Mouse (Mus musculus): ENCODE results near the gene Itpkb. TPM values are rescaled to one million over a fixed set of nuclear protein-coding genes. Genes with fewer than 3 reads are reported as not detected.

Itpkb gene
- total RNA-seq (2021): 10 to 100 TPM; 13.4 to 19.0 TPM

DNA sequence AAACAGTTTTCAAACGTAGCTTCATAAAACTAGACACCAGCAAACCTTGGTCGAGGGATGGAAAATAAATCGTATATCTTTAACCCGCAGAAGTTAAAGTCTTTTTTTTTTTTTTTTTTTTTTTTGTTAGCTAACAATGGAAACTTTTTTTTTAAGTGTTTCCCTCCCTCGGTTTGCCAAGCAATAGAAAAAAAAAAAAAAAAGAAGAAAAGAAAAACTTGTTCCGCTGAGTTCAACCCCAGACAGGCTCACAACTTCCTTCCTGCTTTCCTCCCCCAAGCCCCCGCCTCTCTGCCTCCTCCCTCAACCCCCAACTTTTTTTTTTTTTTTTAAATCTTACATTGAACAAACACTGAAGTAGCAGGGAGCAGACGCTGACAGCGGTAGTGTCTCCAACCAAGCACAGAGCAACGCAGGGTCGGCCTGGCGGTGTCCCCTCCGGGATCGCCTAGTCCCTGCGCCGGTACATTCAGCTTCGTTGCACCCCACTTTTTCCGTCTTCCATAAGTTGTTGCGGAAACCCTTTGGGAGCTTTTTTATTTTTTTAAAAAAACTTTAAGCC lies at the start of gene Itpkb:
Gene Itpkb, plus strand, starts transcription at position 341 of the 562 bp plus-strand sequence.
- peak in 1 of 2 experiments; percentile 20 for DNase-seq (ENCODE audit: low spot score in 2 of 2)
- intact Hi-C loops (cut with DNase I): loop anchor here (5.0 kb wide), 4 partner anchors 37 to 77 kb away; no protein-coding TSS in a partner anchor

- intact Hi-C loops (cut with DNase I): no loop called here
- DNase-seq (ENCODE audit: low spot score in 2 of 2): no peak
These were observed 47.7 kb upstream of the Itpkb start for GRCm38 (mm10) chr1:180282581-180282980.

DNA sequence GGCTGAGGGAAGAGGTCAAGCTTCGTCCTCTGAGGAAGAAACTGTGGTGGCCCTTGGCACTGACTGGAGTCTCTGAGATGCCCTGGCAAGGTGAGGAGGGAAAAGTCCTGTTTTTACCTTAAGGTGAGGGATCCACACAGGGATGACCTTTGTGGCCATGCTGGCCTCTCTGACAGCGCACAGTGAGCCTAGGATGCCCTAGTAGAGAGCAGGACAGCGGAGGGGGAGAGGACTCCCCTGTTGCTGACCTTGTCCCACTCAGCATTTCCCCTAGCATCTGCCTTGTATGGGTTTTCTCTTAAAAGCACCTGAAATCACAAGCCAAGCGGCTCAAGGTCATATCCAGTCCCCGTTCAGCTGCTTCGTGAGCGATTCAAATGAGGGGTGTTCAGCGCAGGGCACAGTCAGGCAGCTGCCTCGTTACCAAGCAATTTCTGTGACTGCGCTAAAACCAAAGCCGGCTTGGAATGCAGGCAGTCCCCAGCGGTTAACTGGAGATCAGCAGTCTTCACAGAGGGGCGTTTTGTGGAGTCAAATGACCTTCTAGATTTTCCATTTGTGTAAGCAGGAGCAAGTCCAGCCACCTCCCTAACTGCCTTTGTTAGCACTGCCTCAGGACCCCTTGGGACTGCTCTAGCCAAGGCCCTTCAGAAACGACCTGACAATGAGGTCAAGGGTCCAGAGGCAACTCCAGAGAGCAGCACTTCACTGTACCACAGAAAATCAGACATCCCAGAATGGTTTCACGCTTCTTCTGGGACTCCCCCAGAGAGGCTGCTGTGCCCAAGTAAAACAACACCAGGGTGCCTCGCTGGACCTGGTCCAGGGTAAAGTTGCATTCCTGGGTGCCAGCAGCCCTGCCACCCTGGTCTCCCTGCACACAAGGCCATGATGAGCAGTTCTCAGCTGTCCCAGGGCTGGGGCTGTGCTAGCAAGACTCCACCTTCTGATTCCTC lies 46.2 kb upstream of the Itpkb start:
- intact Hi-C loops (cut with DNase I): no loop called here
- DNase-seq (ENCODE audit: low spot score in 2 of 2): no peak

DNA sequence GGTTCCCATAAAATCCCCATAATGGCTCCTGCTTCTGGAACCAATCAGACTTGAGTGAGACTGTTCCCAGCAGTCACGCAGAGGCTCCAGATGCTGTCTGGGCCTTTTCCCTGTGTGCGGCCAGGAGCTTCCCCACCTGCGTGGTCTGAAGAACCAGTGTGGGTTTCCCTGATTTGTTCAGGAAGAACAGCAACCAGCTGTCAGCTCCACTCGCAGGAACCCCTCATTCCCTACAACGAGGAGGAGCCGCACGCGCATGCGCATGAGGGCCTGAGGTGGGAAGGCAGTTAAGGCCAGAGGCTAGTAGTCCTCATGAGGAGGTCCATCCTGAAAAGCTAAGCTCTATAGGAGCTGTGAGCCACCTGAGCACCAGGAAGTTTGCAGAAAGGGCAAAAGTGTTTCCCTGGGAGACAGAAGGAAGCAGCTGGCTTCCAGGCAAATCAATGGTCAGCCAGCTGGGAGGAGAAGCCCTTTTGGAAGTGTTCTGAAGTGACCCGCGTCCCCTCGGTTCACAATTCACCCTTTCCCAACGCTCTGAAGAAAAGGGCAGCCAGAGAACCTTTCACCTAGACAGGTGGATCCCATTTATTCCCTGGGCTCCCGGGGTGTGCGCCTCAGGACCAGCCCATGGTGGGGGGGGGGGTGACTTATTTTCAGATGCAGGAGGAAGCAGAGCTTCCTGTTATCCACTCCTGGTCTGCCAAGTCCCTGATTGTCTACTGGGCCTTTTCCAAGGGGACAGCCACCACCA lies 44.0 kb upstream of the Itpkb start:
- DNase-seq (ENCODE audit: low spot score in 2 of 2): no peak
- intact Hi-C loops (cut with DNase I): no loop called here

DNA sequence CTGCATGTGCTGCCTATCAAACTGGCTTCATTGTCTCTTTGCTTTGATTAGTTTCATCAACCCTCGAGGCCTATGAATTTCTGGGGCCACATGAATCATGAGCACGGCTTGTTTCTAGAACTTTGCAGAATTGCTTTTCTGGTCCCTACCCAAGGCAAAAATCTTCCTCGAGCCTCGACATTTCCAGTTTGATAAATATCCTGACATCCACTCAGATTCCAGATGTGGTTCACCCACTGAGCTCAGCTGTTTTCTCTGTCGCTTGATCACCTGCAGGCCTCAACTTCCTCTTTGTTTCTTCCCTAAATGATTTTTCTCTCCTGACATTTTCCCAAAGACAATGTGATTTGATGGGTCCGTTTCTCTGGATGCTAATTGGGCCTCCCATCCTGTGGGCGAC lies 42.1 kb upstream of the Itpkb start:
- intact Hi-C loops (cut with DNase I): no loop called here
- no peak for DNase-seq (ENCODE audit: low spot score in 2 of 2)

DNA sequence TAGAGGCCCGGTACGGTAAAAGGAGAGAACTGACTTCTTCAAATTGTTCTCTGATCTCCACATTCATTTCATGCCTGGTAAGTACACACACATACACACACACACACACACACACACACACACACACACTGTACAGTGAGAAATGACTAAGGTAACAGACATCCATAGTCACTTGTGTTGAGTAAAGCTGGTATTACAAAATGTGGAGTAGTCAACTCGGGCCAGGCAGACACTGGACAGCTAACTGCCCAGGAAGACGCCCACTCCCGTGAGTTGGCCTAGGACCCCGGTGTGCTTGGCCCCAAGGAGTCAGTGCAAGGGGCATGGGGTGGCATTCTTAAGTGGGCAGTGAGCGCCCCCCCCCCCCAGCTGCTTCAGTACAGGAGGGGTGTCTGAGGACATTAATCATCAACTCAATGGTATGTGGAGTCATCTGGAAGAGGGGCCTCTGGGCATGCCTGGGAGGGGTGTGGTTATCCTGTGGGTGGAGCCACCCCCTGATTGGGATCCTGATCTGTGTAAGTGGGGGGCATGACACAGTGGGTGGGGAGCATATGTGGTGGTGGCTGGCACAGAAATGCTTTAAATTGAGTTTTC lies 41.3 kb upstream of the Itpkb start:
- DNase-seq (ENCODE audit: low spot score in 2 of 2): no peak
- intact Hi-C loops (cut with DNase I): no loop called here

DNA sequence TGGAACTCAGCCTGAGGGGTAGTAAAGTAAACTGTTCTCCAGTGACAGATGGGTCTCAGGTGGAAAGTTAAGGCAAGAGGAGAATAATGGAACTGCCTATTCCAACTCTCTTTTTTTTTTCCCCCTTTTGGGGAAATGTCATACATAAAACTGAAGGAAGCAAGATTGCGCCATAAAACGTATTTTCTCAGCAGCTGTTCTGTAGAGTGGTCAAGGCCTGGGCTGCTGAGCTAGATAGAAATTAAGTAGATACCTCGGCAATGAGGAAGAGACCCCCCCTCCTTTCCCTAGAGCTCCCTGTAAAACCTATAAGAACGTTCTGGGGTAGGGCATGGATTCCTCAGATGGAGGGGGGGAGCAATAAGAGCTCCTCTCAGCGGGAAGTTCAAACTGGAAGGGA lies 40.5 kb upstream of the Itpkb start:
- intact Hi-C loops (cut with DNase I): no loop called here
- DNase-seq (ENCODE audit: low spot score in 2 of 2): no peak

GRCm38 (mm10) chr1:180290358-180290757 lies 39.9 kb upstream of the Itpkb start:
- intact Hi-C loops (cut with DNase I): no loop called here
- DNase-seq (ENCODE audit: low spot score in 2 of 2): no peak

DNA sequence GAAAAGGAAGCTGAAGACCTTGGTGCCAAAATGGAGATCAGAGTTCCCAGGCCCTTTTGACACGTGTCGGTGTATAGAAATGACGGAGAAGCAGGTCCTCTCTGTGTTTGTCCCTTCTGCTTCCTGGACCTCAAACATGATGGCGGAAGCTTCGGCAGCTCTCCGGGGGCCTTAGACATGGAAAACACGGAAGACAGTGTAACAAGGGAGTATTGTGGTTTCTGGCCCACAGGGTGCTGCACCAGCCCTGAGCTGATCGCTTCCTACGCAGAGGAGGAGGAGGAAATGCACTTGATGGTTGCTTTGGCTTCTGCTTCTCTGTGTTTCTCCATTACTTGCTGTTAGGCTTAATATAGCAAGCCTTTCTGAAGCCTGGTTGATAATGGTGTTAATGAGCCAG lies 34.2 kb upstream of the Itpkb start:
- intact Hi-C loops (cut with DNase I): no loop called here
- DNase-seq (ENCODE audit: low spot score in 2 of 2): no peak

- DNase-seq (ENCODE audit: low spot score in 2 of 2): no peak
- intact Hi-C loops (cut with DNase I): no loop called here
These were observed 30.6 kb upstream of the Itpkb start for GRCm38 (mm10) chr1:180299697-180300096.

- intact Hi-C loops (cut with DNase I): no loop called here
- DNase-seq (ENCODE audit: low spot score in 2 of 2): no peak
These were observed 30.0 kb upstream of the Itpkb start for GRCm38 (mm10) chr1:180300292-180300691.

DNA sequence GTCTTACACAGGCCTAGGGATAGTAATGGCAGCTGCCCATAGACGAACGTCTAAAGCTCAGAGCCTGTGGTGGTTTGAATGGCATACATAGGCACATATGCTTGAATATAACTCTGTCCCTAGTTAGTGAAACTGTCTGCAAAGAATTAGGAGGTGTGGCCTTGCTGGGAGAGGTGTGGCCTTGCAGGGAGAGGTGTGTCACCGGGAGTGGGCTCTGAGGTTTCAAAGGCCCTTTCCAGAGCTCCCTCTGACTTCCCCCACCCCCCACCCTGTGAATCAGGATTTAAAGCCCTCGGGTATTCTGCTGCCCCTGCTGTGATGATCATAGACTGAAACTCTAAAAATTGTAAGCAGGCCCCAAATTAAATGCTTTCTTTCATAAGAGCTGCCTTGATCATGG lies 29.3 kb upstream of the Itpkb start:
- DNase-seq (ENCODE audit: low spot score in 2 of 2): no peak
- intact Hi-C loops (cut with DNase I): no loop called here

DNA sequence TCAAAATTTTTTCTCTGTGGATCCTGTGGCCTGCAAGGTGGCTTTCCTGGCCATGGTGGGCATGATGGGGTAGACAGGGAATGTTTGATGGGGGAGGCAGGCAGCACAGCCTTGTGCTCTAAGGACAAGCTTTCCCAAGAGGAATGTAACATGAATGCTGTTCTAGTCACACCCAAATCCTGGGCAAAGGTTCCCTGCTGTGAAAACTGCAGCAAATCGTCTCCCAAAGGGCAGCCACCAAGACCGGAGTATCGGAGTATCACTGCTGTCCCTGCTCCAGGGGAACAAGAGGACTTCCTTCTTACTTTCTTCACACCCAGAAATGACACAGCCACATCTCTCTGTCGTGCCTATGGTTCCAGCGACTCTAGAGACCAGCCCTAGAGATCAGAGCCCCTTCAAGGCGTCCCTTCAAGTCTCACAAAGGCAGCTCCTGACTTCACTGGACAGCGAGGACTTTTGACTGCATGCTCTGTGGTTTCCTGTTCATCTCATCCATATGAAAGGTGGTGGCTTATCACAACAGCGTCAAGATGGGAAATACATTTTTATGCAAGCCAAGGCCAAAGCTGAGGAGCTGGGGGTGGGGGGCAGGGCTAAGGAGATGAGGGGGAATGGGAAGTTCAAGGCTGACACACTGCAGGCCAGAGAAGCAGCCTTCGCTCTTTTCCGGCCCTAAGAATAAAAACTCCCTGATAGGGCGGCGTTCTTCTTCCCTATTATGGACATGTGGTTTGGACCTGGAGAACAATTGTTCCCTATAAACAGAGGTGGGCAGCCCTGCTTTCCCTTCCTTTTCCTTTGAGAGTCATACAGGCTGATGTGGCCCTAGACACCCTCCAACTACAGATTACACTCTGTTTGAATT lies 27.8 kb upstream of the Itpkb start:
- DNase-seq (ENCODE audit: low spot score in 2 of 2): no peak
- intact Hi-C loops (cut with DNase I): no loop called here

DNA sequence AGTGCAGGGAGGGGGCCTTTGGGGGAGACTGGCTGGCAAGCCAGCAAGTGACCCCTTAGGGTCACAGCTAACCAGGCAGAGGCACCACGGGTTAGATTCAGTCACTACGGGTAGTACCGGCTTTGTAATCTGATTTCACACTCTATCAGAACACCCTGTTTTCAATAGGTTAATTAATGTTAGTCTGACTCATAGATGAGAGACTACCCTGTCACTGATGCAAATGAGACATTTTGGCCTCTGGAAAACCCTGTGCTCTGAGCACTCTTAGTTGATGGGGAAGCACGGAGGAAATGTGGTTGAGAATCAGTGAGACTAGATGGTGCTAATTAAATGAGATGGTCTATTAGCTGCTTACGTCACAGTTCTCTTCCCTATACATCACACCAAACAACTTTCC lies 26.7 kb upstream of the Itpkb start:
- intact Hi-C loops (cut with DNase I): no loop called here
- DNase-seq (ENCODE audit: low spot score in 2 of 2): no peak

DNA sequence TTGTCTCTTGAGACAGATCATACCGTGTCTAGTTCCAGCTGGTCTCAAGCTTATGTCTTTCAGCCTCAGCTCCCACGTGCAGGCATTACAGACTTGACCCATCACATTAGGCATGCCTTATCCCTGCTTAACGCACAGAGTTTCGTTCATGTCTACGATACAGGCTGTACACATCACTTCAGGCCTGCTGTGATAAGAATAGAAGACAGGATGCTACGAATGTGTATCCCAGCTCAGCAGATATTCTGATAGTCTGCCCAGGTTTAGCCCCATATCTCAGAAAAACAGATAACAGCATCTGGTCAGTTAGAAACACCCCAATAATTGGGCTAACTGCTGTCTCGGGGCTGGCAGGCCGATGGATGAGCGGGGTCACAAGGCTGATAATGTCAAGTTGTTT lies 23.4 kb upstream of the Itpkb start:
- intact Hi-C loops (cut with DNase I): no loop called here
- DNase-seq (ENCODE audit: low spot score in 2 of 2): no peak

DNA sequence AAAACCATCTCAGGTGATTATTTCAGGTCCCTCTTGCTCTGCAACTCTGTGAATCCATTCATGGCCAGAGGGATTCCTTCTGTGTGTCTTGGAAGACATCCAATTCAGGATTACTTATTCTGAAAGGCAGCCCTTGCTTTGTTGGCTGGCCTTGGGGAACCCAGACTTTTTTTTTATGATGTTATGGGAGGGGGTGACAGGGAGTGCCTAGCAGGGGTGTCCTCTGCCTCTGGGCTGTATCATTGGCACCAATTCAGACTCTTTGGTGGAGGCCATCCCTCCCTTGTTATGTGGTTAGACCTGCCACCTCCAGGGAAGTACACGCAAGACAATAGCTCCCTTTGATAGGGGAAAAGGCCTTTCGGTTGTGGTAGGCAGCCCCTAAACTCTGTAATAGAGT lies 22.6 kb upstream of the Itpkb start:
- no peak for DNase-seq (ENCODE audit: low spot score in 2 of 2)
- intact Hi-C loops (cut with DNase I): no loop called here

- intact Hi-C loops (cut with DNase I): no loop called here
- no peak for DNase-seq (ENCODE audit: low spot score in 2 of 2)
These were observed 21.4 kb upstream of the Itpkb start for GRCm38 (mm10) chr1:180308897-180309296.

GRCm38 (mm10) chr1:180312286-180312685 lies 18.0 kb upstream of the Itpkb start:
- DNase-seq (ENCODE audit: low spot score in 2 of 2): no peak
- intact Hi-C loops (cut with DNase I): no loop called here

DNA sequence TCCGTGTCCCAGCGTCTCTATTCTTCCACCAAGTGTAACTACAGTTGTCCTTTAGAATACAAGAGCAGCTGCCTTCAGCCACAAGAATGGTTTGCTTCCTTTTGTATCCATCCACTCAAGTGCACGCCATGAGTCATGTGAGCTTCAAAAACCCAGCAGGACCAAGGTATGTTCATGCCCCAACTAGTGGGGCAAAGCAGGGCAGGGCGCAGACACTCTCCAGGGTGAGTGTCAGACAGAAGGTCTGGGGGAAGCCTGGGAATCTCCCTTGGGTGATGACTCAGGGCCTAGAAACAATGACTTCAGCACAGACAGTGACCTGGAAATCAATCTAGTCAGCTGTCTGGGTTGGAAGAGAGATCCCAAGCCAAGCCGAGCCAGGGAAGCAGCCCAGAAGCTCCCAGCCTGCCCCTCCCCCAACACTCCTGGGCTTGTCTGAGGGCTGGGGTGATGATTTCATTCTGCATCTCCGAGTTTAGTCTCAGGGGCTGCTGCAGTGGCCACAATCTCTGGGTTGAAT lies 17.4 kb upstream of the Itpkb start:
- no peak for DNase-seq (ENCODE audit: low spot score in 2 of 2)
- intact Hi-C loops (cut with DNase I): no loop called here

All from left cerebral cortex, postnatal 36 days (tissue).